18 mouse cellular contexts compared by ENCODE assay signal in the genomic region with DNA sequence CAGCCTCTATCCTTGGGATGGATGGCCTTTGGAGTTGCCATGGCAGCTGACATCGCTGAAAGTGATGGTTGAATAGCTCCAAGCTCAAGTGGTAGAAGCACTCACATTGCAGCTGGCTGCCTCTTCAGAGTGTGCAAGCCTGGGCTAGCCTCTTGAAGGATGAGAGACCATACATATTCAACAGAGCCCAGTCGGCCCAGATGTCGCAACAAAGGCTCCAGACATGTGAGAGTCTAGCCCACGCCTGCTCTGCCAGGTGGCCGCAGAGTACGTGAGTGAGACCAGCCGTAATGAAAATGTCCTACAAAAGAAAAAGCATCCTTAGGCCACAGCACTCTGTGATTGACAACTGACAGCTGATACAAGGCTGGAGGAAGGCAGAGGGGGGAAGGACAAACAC. TPM values are rescaled to one million over a fixed set of nuclear protein-coding genes. Genes with fewer than 3 reads are reported as not detected.
DNase-seq lines count a peak whose midpoint lies in the region; ATAC-seq and TF ChIP-seq lines count a peak whose summit lies in the region.
"Had no signal": no experiment of that assay in that cellular context is flagged by ENCODE, and none has a peak within 500 bp of the region (broad histone marks: within the 10 kb centered on the region; RNA-seq: fewer than 3 reads in every experiment).

No protein-coding gene starts in this region.

- H3K27ac ChIP-seq in layer of hippocampus, adult 2 months, result peak overlapping the region; percentile 23; the same call in 1 of the 2 replicates
- H3K27ac ChIP-seq in forebrain, embryonic 14.5 days (ENCODE audit: low read depth, low read length), result peak overlapping the region; percentile 49
- H3K27ac ChIP-seq: embryonic facial prominence, embryonic 12.5 days; heart, adult 2 months; intestine, embryonic 15.5 days had no signal

- H3K9me3 ChIP-seq in E14TG2a.4 (ENCODE audit: low read length), result peaks cover 17% of the 10 kb centered on the region
- H3K9me3 ChIP-seq in forebrain, embryonic 14.5 days (replicated peaks; ENCODE audit: control insufficient read depth, low read length), result no peaks in the 10 kb centered on the region
- H3K9me3 ChIP-seq: embryonic facial prominence, embryonic 12.5 days; intestine, embryonic 15.5 days had no signal

- DNase-seq in layer of hippocampus, adult 2 months (ENCODE audit: low spot score in 2 of 2), result no peak
- no peak for DNase-seq in layer of hippocampus, adult 9-10 months (ENCODE audit: low spot score)
- peak; percentile 66 for DNase-seq in brain, adult 2 months (ENCODE audit: low read depth, low spot score)
- peak; percentile 79 for DNase-seq in forebrain, embryonic 14.5 days (ENCODE audit: low spot score)
- DNase-seq in retina, postnatal 1 day, result no peak
- DNase-seq in adrenal gland, adult 18-20 months (ENCODE audit: low spot score in 2 of 2), result no peak
- no peak for DNase-seq in lung, postnatal 25 days (ENCODE audit: low spot score)
- DNase-seq: adrenal gland, postnatal 10 days; gastrocnemius, postnatal 10 days; heart, adult 2 months; kidney, postnatal 4 days; lung, adult 2 months; lung, postnatal 4 days; right cerebral cortex, postnatal 14 days had no signal

- peak; percentile 74 for ATAC-seq in forebrain, embryonic 14.5 days
- ATAC-seq: intestine, embryonic 15.5 days had no signal

- peaks cover 80% of the 10 kb centered on the region for H3K4me1 ChIP-seq in E14TG2a.4 (replicated peaks; ENCODE audit: low read depth, low read length)
- peaks cover 11% of the 10 kb centered on the region for H3K4me1 ChIP-seq in forebrain, embryonic 14.5 days (ENCODE audit: control insufficient read depth, insufficient read depth, low read length)

- peaks cover 21% of the 10 kb centered on the region for H3K27me3 ChIP-seq in E14TG2a.4 (ENCODE audit: insufficient read depth, low read length)
- H3K27me3 ChIP-seq in forebrain, embryonic 14.5 days (replicated peaks; ENCODE audit: control insufficient read depth, insufficient read depth, low read length), result no peaks in the 10 kb centered on the region
- H3K27me3 ChIP-seq: embryonic facial prominence, embryonic 12.5 days; intestine, embryonic 15.5 days had no signal

- H3K4me3 ChIP-seq in layer of hippocampus, adult 2 months, result no peak overlapping the region
- H3K4me3 ChIP-seq in E14TG2a.4 (replicated peaks; ENCODE audit: low read length), result 0 out of 2 replicates have a peak overlapping the region, but pooled peaks have one; percentile 1
- H3K4me3 ChIP-seq in forebrain, embryonic 14.5 days (ENCODE audit: low read depth, low read length), result no peak overlapping the region
- H3K4me3 ChIP-seq: embryonic facial prominence, embryonic 12.5 days; heart, adult 2 months; intestine, embryonic 15.5 days had no signal

- H3K36me3 ChIP-seq in E14TG2a.4 (ENCODE audit: insufficient read depth, low read length), result no peaks in the 10 kb centered on the region
- no peaks in the 10 kb centered on the region for H3K36me3 ChIP-seq in forebrain, embryonic 14.5 days (ENCODE audit: control insufficient read depth, insufficient read depth, low read length)
- H3K36me3 ChIP-seq: embryonic facial prominence, embryonic 12.5 days; intestine, embryonic 15.5 days had no signal

- no peak overlapping the region for H3K9ac ChIP-seq in forebrain, embryonic 14.5 days (ENCODE audit: low read length)
- H3K9ac ChIP-seq: embryonic facial prominence, embryonic 12.5 days; intestine, embryonic 15.5 days had no signal

- no peak overlapping the region for H3K4me2 ChIP-seq in forebrain, embryonic 14.5 days (ENCODE audit: low read length)
- H3K4me2 ChIP-seq: embryonic facial prominence, embryonic 12.5 days; intestine, embryonic 15.5 days; liver, embryonic 11.5 days had no signal

- TF ChIP-seq CTCF in layer of hippocampus, adult 2 months (conservative IDR thresholded peaks at IDR 0.05), result no peak
- no peak for TF ChIP-seq CTCF in E14TG2a.4 (conservative IDR thresholded peaks at IDR 0.05; ENCODE audit: low read length)

- WGBS in forebrain, embryonic 14.5 days, result 43% methylated on average over 7 of the region's 7 CpGs

RNA-seq across cellular contexts. Expression of gene Calm1, which starts 40.2 kb away (rescaled TPM):
- 1,000 to 10,000 TPM; 2,009 to 2,049 TPM for total RNA-seq in layer of hippocampus, adult 2 months (2021)
- polyA plus RNA-seq in forebrain, embryonic 14.5 days (2014; fragmentation: Nextera tagmentation; extraction: Ambion mirVana), result 2,256 and 2,267 TPM in 2 replicates
- total RNA-seq in adrenal gland, adult 18-20 months (2021), result 100 to 1,000 TPM; 397 to 428 TPM

Comparison
In these comparisons a context has a peak if more than half of its experiments do, and no peak if none do; other contexts are left out.
1. DNase-seq: peak in brain, adult 2 months (single experiment) and forebrain, embryonic 14.5 days (single experiment); none in layer of hippocampus, adult 2 months (0 of 2), layer of hippocampus, adult 9-10 months (single experiment), retina, postnatal 1 day (single experiment), adrenal gland, adult 18-20 months (0 of 2) and lung, postnatal 25 days (single experiment).
2. RNA of gene Calm1, which starts 40.2 kb away (total RNA-seq): 2,009 to 2,049 TPM in layer of hippocampus, adult 2 months; 397 to 428 TPM in adrenal gland, adult 18-20 months; every median in the first group is over 4 times any median in the second.